Comparison of ENCODE assay signal across 11 mouse cellular contexts in the genomic region with DNA sequence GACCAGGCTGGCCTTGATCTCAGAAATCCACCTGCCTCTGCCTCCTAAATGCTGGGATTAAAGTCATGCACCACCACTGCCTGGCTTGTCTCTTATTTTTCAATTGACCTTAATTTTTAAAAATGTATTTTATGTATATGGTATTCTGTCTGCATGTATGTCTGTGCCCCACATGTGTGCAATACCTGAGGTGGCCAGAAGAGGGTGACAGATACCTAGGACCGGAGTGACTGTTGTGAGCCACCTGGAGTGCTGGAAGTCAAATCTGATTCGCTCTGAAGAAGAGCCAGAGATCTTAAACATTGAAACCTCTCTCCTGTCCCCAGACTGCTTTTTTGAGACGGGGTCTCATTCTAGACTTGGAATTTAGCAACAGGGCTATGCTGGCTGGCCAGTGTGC. TPM values are rescaled to one million over a fixed set of nuclear protein-coding genes. Genes with fewer than 3 reads are reported as not detected.
DNase-seq lines count a peak whose midpoint lies in the region; ATAC-seq and TF ChIP-seq lines count a peak whose summit lies in the region.
"Had no signal": no experiment of that assay in that cellular context is flagged by ENCODE, and none has a peak within 500 bp of the region (broad histone marks: within the 10 kb centered on the region; RNA-seq: fewer than 3 reads in every experiment).

No protein-coding gene starts in this region.

- no peak for ATAC-seq in liver, embryonic 11.5 days (replicated peaks; ENCODE audit: low FRiP score)
- ATAC-seq in common myeloid progenitor, adult 5-6 weeks (replicated peaks; ENCODE audit: low read depth, poor library complexity, severe bottlenecking) = peak; percentile 56; the same call in 1 of the 2 replicates

- peak; percentile 77 for TF ChIP-seq RAD21 in MEL (IDR thresholded peaks at IDR 0.05; ENCODE audit: low read depth, low read length)

- H3K4me3 ChIP-seq in liver, adult 2 months (ENCODE audit: insufficient read depth, low read depth, low read length) = no peak overlapping the region
- no peak overlapping the region for H3K4me3 ChIP-seq in liver, embryonic 11.5 days (ENCODE audit: low read depth, low read length)
- H3K4me3 ChIP-seq in MEL (ENCODE audit: control insufficient read depth in 1 of 2, insufficient read depth in 1 of 2, low read depth in 2 of 2, low read length in 2 of 2) = no peak overlapping the region

- H3K27ac ChIP-seq in liver, adult 2 months (replicated peaks; ENCODE audit: insufficient read depth, low read depth, low read length) = no peak overlapping the region
- no peak overlapping the region for H3K27ac ChIP-seq in liver, embryonic 11.5 days (ENCODE audit: low read depth, low read length)
- H3K27ac ChIP-seq in MEL (ENCODE audit: control insufficient read depth, low read depth, low read length) = no peak overlapping the region

- no peak overlapping the region for H3K4me2 ChIP-seq in liver, embryonic 11.5 days
- H3K4me2 ChIP-seq: midbrain, embryonic 11.5 days had no signal

- peak; percentile 5 for DNase-seq in liver, adult 2 months (ENCODE audit: extremely low read depth, low read depth, low spot score)
- DNase-seq in liver, embryonic 11.5 days (ENCODE audit: low spot score) = no peak
- peak; percentile 59 for DNase-seq in MEL (ENCODE audit: low read depth, low spot score)
- DNase-seq in splenic B cell, adult 2 months (ENCODE audit: low read depth, low spot score) = peak; percentile 52
- DNase-seq in Muller cell, postnatal 12 days (ENCODE audit: inconsistent ontology term) = no peak
- DNase-seq in left cerebral cortex, adult 8-10 months (ENCODE audit: low spot score in 2 of 2) = no peak
- no peak for DNase-seq in left cerebral cortex, adult 9 months (ENCODE audit: low spot score in 2 of 2)
- DNase-seq: gastrocnemius, postnatal 36 days had no signal

- peak; percentile 32; the same call in 1 of the 2 replicates for TF ChIP-seq CTCF in liver, adult 2 months (IDR thresholded peaks at IDR 0.05; ENCODE audit: low read depth, low read length)
- TF ChIP-seq CTCF in MEL (IDR thresholded peaks at IDR 0.05 in 2 of 3, conservative IDR thresholded peaks at IDR 0.05 in 1 of 3; ENCODE audit: control insufficient read depth in 1 of 3, insufficient read depth in 1 of 3, low read depth in 2 of 3, low read length in 3 of 3, poor library complexity in 1 of 3, severe bottlenecking in 1 of 3) = peak; percentile 54 to 70 (median 63)

- H3K4me1 ChIP-seq in liver, adult 2 months (ENCODE audit: control insufficient read depth, insufficient read depth, low read length) = no peaks in the 10 kb centered on the region
- no peaks in the 10 kb centered on the region for H3K4me1 ChIP-seq in liver, embryonic 11.5 days (replicated peaks; ENCODE audit: control insufficient read depth, insufficient read depth, low read length)
- no peaks in the 10 kb centered on the region for H3K4me1 ChIP-seq in MEL (ENCODE audit: control insufficient read depth in 1 of 2, insufficient read depth in 2 of 2, low read length in 2 of 2)

- no peak overlapping the region for H3K9ac ChIP-seq in liver, adult 2 months (ENCODE audit: low read depth, low read length)
- H3K9ac ChIP-seq in liver, embryonic 11.5 days (ENCODE audit: low read depth, low read length) = no peak overlapping the region
- H3K9ac ChIP-seq in MEL (ENCODE audit: control insufficient read depth, low read depth, low read length, poor library complexity, severe bottlenecking) = no peak overlapping the region

- H3K79me2 ChIP-seq in liver, adult 2 months (ENCODE audit: control insufficient read depth, insufficient read depth, low read length) = no peaks in the 10 kb centered on the region
- no peaks in the 10 kb centered on the region for H3K79me2 ChIP-seq in MEL (ENCODE audit: control insufficient read depth, insufficient read depth, low read length, poor library complexity)

- TF ChIP-seq POLR2A in liver, adult 2 months (IDR thresholded peaks at IDR 0.05; ENCODE audit: extremely low read depth, insufficient read depth, low read length) = no peak
- TF ChIP-seq POLR2A in MEL (IDR thresholded peaks at IDR 0.05; ENCODE audit: control insufficient read depth in 1 of 2, insufficient read depth in 1 of 2, low read depth in 1 of 2, low read length in 2 of 2, poor library complexity in 1 of 2) = no peak

- H3K27me3 ChIP-seq in liver, adult 2 months (ENCODE audit: control insufficient read depth, insufficient read depth, low read length) = no peaks in the 10 kb centered on the region
- H3K27me3 ChIP-seq in liver, embryonic 11.5 days (replicated peaks; ENCODE audit: control insufficient read depth, insufficient read depth, low read length) = no peaks in the 10 kb centered on the region
- H3K27me3 ChIP-seq in MEL (ENCODE audit: control insufficient read depth in 1 of 2, insufficient read depth in 2 of 2, low read length in 2 of 2) = no peaks in the 10 kb centered on the region
- H3K27me3 ChIP-seq in splenic B cell, adult 2 months (ENCODE audit: control insufficient read depth, insufficient read depth, low read length, poor library complexity, severe bottlenecking) = no peaks in the 10 kb centered on the region

- H3K9me3 ChIP-seq in liver, embryonic 11.5 days (ENCODE audit: control insufficient read depth, low read length) = peaks cover 2% of the 10 kb centered on the region; the same call in 1 of the 2 replicates
- H3K9me3 ChIP-seq in MEL (replicated peaks; ENCODE audit: insufficient read depth, low read length) = no peaks in the 10 kb centered on the region

- H3K36me3 ChIP-seq in liver, adult 2 months (ENCODE audit: control insufficient read depth, insufficient read depth, low read length) = no peaks in the 10 kb centered on the region
- no peaks in the 10 kb centered on the region for H3K36me3 ChIP-seq in liver, embryonic 11.5 days (ENCODE audit: control insufficient read depth, insufficient read depth, low read length)
- no peaks in the 10 kb centered on the region for H3K36me3 ChIP-seq in MEL (ENCODE audit: control insufficient read depth in 1 of 2, insufficient read depth in 2 of 2, low read length in 2 of 2)
- H3K36me3 ChIP-seq in splenic B cell, adult 2 months (ENCODE audit: control insufficient read depth, insufficient read depth, low read length, poor library complexity, severe bottlenecking) = no peaks in the 10 kb centered on the region

- no peak for TF ChIP-seq EP300 in MEL (IDR thresholded peaks at IDR 0.05; ENCODE audit: low read depth in 1 of 2, low read length in 2 of 2)

- WGBS in liver, adult 2 months = 77% methylated on average over 3 of the region's 3 CpGs
- WGBS in liver, embryonic 11.5 days = 76% methylated on average over 3 of the region's 3 CpGs

TF ChIP-seq in MEL, 35 proteins besides CTCF, POLR2A, EP300 and RAD21:
- peak; percentile 60 for TF ChIP-seq ZC3H11A (IDR thresholded peaks at IDR 0.05; ENCODE audit: low read depth, low read length)
- no peak for TF ChIP-seq USF2 (IDR thresholded peaks at IDR 0.05; ENCODE audit: borderline replicate concordance in 1 of 2, insufficient read depth in 1 of 2, low read depth in 1 of 2, low read length in 2 of 2)
- TF ChIP-seq HCFC1 (IDR thresholded peaks at IDR 0.05; ENCODE audit: low read depth, low read length) = no peak
- no peak for TF ChIP-seq NELFE (IDR thresholded peaks at IDR 0.05; ENCODE audit: low read depth, low read length)
- no peak for TF ChIP-seq GABPA (IDR thresholded peaks at IDR 0.05; ENCODE audit: low read depth, low read length)
- TF ChIP-seq MEF2A (IDR thresholded peaks at IDR 0.05; ENCODE audit: extremely low read depth, insufficient replicate concordance, low read depth, low read length, poor library complexity, severe bottlenecking) = no peak
- no peak for TF ChIP-seq MXI1 (IDR thresholded peaks at IDR 0.05; ENCODE audit: low read depth, low read length)
- no peak for TF ChIP-seq ZMIZ1 (IDR thresholded peaks at IDR 0.05; ENCODE audit: low read depth, low read length)
- TF ChIP-seq SMC3 (IDR thresholded peaks at IDR 0.05; ENCODE audit: low read depth, low read length) = peak; percentile 57
- TF ChIP-seq SIN3A (IDR thresholded peaks at IDR 0.05; ENCODE audit: low read length) = no peak
- no peak for TF ChIP-seq TBP (IDR thresholded peaks at IDR 0.05; ENCODE audit: low read depth, low read length)
- no peak for TF ChIP-seq MAX (IDR thresholded peaks at IDR 0.05; ENCODE audit: low read length)
- no peak for TF ChIP-seq BHLHE40 (IDR thresholded peaks at IDR 0.05; ENCODE audit: borderline replicate concordance, low read depth, low read length)
- no peak for TF ChIP-seq USF1 (IDR thresholded peaks at IDR 0.05; ENCODE audit: low read depth, low read length)

RNA-seq across cellular contexts. Expression of gene Gm4869, which starts 26.9 kb away (rescaled TPM):
- total RNA-seq in liver, adult 2 months (2014; rRNA removed) = not detected in 2 replicates
- not detected in 2 replicates for polyA plus RNA-seq in liver, adult 2 months (2012; rRNA removed)
- not detected in 2 replicates for polyA plus RNA-seq in liver, embryonic 11.5 days (2014; fragmentation: Nextera tagmentation; extraction: Ambion mirVana)
- total RNA-seq in MEL (2012; rRNA removed) = 0.07 TPM in 1 of 2 replicates, not detected in the other
- under 1 TPM in 1 of 2 experiments, not detected in 1; 0.08 TPM for polyA plus RNA-seq in MEL (2012; ENCODE audit: insufficient read depth in 1 of 2, insufficient read length in 2 of 2, low read depth in 1 of 2, low replicate concordance in 2 of 2, missing spikeins in 1 of 2)
- not detected in 2 replicates for total RNA-seq in common myeloid progenitor, adult 5-6 weeks (2017)
- not detected for total RNA-seq in left cerebral cortex, adult 8-10 months (2022)
- total RNA-seq: gastrocnemius, postnatal 36 days; left cerebral cortex, postnatal 25 days had no signal
- polyA plus RNA-seq: midbrain, embryonic 11.5 days had no signal

RNA-seq across cellular contexts. Expression of gene Chst12, which starts 33.0 kb away (rescaled TPM):
- 0.27 and 0.28 TPM in 2 replicates for total RNA-seq in liver, adult 2 months (2014; rRNA removed)
- 1.1 and 1.4 TPM in 2 replicates for polyA plus RNA-seq in liver, adult 2 months (2012; rRNA removed)
- polyA plus RNA-seq in liver, embryonic 11.5 days (2014; fragmentation: Nextera tagmentation; extraction: Ambion mirVana) = 19.1 and 20.6 TPM in 2 replicates
- total RNA-seq in MEL (2012; rRNA removed) = 2.7 and 4.1 TPM in 2 replicates
- 1 to 10 TPM in 1 of 2 experiments, not detected in 1; 8.6 TPM for polyA plus RNA-seq in MEL (2012; ENCODE audit: insufficient read depth in 1 of 2, insufficient read length in 2 of 2, low read depth in 1 of 2, low replicate concordance in 2 of 2, missing spikeins in 1 of 2)
- total RNA-seq in common myeloid progenitor, adult 5-6 weeks (2017) = 10.1 and 15.3 TPM in 2 replicates
- total RNA-seq in left cerebral cortex, adult 8-10 months (2022) = 10 to 100 TPM; 17.4 to 20.2 (median 18.7) TPM

RNA-seq across cellular contexts. Expression of gene Eif3b, which starts 53.2 kb away (rescaled TPM):
- 37.9 and 51.5 TPM in 2 replicates for total RNA-seq in liver, adult 2 months (2014; rRNA removed)
- polyA plus RNA-seq in liver, adult 2 months (2012; rRNA removed) = 58.3 and 64.8 TPM in 2 replicates
- polyA plus RNA-seq in liver, embryonic 11.5 days (2014; fragmentation: Nextera tagmentation; extraction: Ambion mirVana) = 210 and 213 TPM in 2 replicates
- 303 and 340 TPM in 2 replicates for total RNA-seq in MEL (2012; rRNA removed)
- polyA plus RNA-seq in MEL (2012; ENCODE audit: insufficient read depth in 1 of 2, insufficient read length in 2 of 2, low read depth in 1 of 2, low replicate concordance in 2 of 2, missing spikeins in 1 of 2) = 100 to 1,000 TPM; 376 to 580 TPM
- 212 and 281 TPM in 2 replicates for total RNA-seq in common myeloid progenitor, adult 5-6 weeks (2017)
- 10 to 100 TPM; 81.0 to 93.2 (median 86.4) TPM for total RNA-seq in left cerebral cortex, adult 8-10 months (2022)

Comparison
In these comparisons a context has a peak if more than half of its experiments do, and no peak if none do; other contexts are left out.
1. DNase-seq: peak in liver, adult 2 months (single experiment), MEL (single experiment) and splenic B cell, adult 2 months (single experiment); none in liver, embryonic 11.5 days (single experiment), Muller cell, postnatal 12 days (single experiment), left cerebral cortex, adult 8-10 months (0 of 2) and left cerebral cortex, adult 9 months (0 of 2).